Mouse (Mus musculus): ENCODE results near the gene Nwd2. TPM values are rescaled to one million over a fixed set of nuclear protein-coding genes. Genes with fewer than 3 reads are reported as not detected.

The Nwd2 gene
- total and polyA plus RNA-seq, 2 experiments from 2014 or later: 13.7 to 21.0 TPM

GRCm38 (mm10) chr5:63634636-63635035 is 14.3 kb upstream of the Nwd2 start:
- Histone ChIP-seq H3K4me3 (ENCODE audit: low read depth, low read length) (no peak overlapping the region), H3K27me3 (ENCODE audit: insufficient read depth, low read length) (no peaks in the 10 kb centered on the region), H3K9me3 (ENCODE audit: low read length) (no peaks in the 10 kb centered on the region), H3K36me3 (ENCODE audit: insufficient read depth, low read length) (no peaks in the 10 kb centered on the region), H3K27ac (ENCODE audit: low read depth, low read length) (no peak overlapping the region), H3K4me1 (ENCODE audit: insufficient read depth, low read length) (no peaks in the 10 kb centered on the region), H3K9ac (replicated peaks; ENCODE audit: low read length, poor library complexity, severe bottlenecking) (no peak overlapping the region), H3K4me2 (ENCODE audit: low read depth, low read length, poor library complexity, severe bottlenecking) (no peak overlapping the region)
- TF ChIP-seq CTCF (IDR thresholded peaks at IDR 0.05): no peak
- DNase-seq (ENCODE audit: low spot score) (peak; percentile 21), ATAC-seq (ENCODE audit: low FRiP score) (no peak)
- WGBS: 66% methylated on average over 2 of the region's 2 CpGs

GRCm38 (mm10) chr5:63648187-63648586 is 715 bp upstream of the Nwd2 start:
- Histone ChIP-seq H3K4me2 (ENCODE audit: low read depth, low read length, poor library complexity, severe bottlenecking) (no peak overlapping the region), H3K27me3 (ENCODE audit: insufficient read depth, low read length) (no peaks in the 10 kb centered on the region), H3K4me3 (ENCODE audit: low read depth, low read length) (no peak overlapping the region), H3K4me1 (ENCODE audit: insufficient read depth, low read length) (no peaks in the 10 kb centered on the region), H3K9me3 (ENCODE audit: low read length) (no peaks in the 10 kb centered on the region), H3K27ac (ENCODE audit: low read depth, low read length) (no peak overlapping the region), H3K36me3 (ENCODE audit: insufficient read depth, low read length) (no peaks in the 10 kb centered on the region), H3K9ac (replicated peaks; ENCODE audit: low read length, poor library complexity, severe bottlenecking) (no peak overlapping the region)
- ATAC-seq (ENCODE audit: low FRiP score) (0 out of 2 replicates have a peak, but pooled peaks have one; percentile 48), DNase-seq (ENCODE audit: low spot score) (peak; percentile 73)
- 39% methylated on average over 2 of the region's 2 CpGs for WGBS
- peak; percentile 74 for TF ChIP-seq CTCF (IDR thresholded peaks at IDR 0.05)

DNA sequence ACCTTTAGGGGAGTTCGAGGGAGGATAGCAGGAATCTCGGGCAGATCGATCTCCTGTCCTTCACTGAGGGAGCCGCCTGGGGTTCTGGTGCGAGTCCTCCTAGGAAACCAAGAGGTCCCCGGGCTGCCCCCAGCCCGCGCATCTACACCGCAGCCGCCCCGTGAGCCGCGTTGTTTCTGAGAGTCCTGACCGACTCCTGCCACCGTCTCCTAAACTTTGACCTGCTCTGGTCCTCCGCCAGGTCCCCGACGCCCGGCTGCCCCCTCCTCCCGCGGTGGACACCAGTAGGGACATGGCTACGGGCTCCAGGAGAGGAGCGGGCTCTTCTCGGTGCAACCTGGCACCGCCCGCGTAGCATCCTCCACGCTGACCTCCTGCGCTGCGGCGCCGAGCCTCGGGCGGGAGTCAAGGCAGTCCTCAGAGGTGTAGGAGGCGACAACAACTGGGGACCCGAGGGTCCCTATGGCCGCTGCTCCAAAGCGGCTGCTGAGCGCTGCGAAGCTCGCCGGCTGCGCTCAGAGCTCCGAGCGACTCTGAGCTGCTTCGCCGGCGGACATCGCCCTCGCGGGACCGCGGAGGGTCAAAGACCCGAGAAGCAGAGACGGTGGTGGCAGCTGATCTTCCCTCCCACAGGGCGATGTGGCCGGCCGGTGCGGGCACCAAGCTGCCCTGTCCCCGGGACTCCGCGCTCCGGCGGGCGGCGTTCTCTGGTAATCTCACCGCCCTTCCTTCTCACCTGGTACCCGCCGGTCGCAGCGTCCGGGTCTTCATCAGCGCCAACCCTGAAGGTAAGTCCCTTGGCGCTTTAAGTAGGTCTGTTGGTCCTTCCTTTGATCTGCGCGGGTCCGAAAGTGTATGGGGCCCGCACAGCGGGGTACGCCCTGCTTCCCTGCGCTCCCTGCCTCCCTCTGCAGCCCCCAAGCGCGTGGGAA is 897 bp downstream of the Nwd2 start:
- Histone ChIP-seq H3K9ac (replicated peaks; ENCODE audit: low read length, poor library complexity, severe bottlenecking) (peak overlapping the region; percentile 59), H3K9me3 (ENCODE audit: low read length) (no peaks in the 10 kb centered on the region), H3K36me3 (ENCODE audit: insufficient read depth, low read length) (no peaks in the 10 kb centered on the region), H3K27me3 (ENCODE audit: insufficient read depth, low read length) (no peaks in the 10 kb centered on the region), H3K4me3 (ENCODE audit: low read depth, low read length) (peak overlapping the region; percentile 77), H3K27ac (ENCODE audit: low read depth, low read length) (no peak overlapping the region; the same call in 1 of the 2 replicates), H3K4me1 (ENCODE audit: insufficient read depth, low read length) (no peaks in the 10 kb centered on the region), H3K4me2 (ENCODE audit: low read depth, low read length, poor library complexity, severe bottlenecking) (peak overlapping the region; percentile 98)
- under 1% methylated on average over 75 of the region's 83 CpGs for WGBS
- ATAC-seq (ENCODE audit: low FRiP score): peak; percentile 69
- no peak for TF ChIP-seq CTCF (IDR thresholded peaks at IDR 0.05)
- peak; percentile 10 for DNase-seq (ENCODE audit: low spot score)

GRCm38 (mm10) chr5:63651813-63652212 is 2.9 kb downstream of the Nwd2 start:
- no peak overlapping the region for H3K9ac ChIP-seq (replicated peaks; ENCODE audit: low read length, poor library complexity, severe bottlenecking)
- no peak for TF ChIP-seq CTCF (IDR thresholded peaks at IDR 0.05)
- H3K27me3 ChIP-seq (ENCODE audit: insufficient read depth, low read length): no peaks in the 10 kb centered on the region
- DNase-seq (ENCODE audit: low spot score): no peak
- H3K9me3 ChIP-seq (ENCODE audit: low read length): no peaks in the 10 kb centered on the region
- no peaks in the 10 kb centered on the region for H3K4me1 ChIP-seq (ENCODE audit: insufficient read depth, low read length)
- H3K4me2 ChIP-seq (ENCODE audit: low read depth, low read length, poor library complexity, severe bottlenecking): peak overlapping the region; percentile 98; the same call in 1 of the 2 replicates
- ATAC-seq (ENCODE audit: low FRiP score): no peak
- H3K27ac ChIP-seq (ENCODE audit: low read depth, low read length): no peak overlapping the region
- peak overlapping the region; percentile 15; the same call in 1 of the 2 replicates for H3K4me3 ChIP-seq (ENCODE audit: low read depth, low read length)
- H3K36me3 ChIP-seq (ENCODE audit: insufficient read depth, low read length): no peaks in the 10 kb centered on the region

GRCm38 (mm10) chr5:63652705-63653104 is 3.8 kb downstream of the Nwd2 start:
- Histone ChIP-seq H3K9me3 (ENCODE audit: low read length) (no peaks in the 10 kb centered on the region), H3K36me3 (ENCODE audit: insufficient read depth, low read length) (no peaks in the 10 kb centered on the region), H3K27me3 (ENCODE audit: insufficient read depth, low read length) (no peaks in the 10 kb centered on the region), H3K9ac (replicated peaks; ENCODE audit: low read length, poor library complexity, severe bottlenecking) (no peak overlapping the region), H3K4me1 (ENCODE audit: insufficient read depth, low read length) (no peaks in the 10 kb centered on the region), H3K4me2 (ENCODE audit: low read depth, low read length, poor library complexity, severe bottlenecking) (peak overlapping the region; percentile 10; the same call in 1 of the 2 replicates), H3K27ac (ENCODE audit: low read depth, low read length) (no peak overlapping the region), H3K4me3 (ENCODE audit: low read depth, low read length) (no peak overlapping the region)
- DNase-seq (ENCODE audit: low spot score) (no peak), ATAC-seq (ENCODE audit: low FRiP score) (no peak)
- no peak for TF ChIP-seq CTCF (IDR thresholded peaks at IDR 0.05)
- WGBS: 84% methylated on average over 2 of the region's 2 CpGs

DNA sequence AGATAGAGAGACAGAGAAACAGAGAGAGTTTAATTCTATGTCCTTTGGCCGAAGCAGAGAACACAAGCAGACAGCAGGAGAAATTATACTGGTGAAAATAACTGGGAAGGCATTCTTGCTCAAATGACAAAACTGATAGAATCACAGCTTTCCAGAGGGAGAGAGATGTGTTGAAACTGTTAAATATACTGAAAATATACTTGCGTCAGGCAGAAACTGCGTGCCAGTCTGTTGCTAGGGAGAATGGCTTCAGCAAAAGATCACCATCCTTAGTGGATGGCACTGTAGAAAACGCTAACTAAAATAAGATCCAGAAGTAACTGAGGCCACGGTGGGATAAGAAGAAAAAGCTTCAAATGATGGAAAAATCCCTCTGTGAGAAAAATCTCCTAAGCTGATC is 18.0 kb downstream of the Nwd2 start:
- ATAC-seq (ENCODE audit: low FRiP score) (no peak), DNase-seq (ENCODE audit: low spot score) (no peak)
- WGBS: 85% methylated on average over 5 of the region's 5 CpGs

More for the DNA sequence above, 18.0 kb downstream of the Nwd2 start:
- Histone ChIP-seq H3K9me3 (ENCODE audit: low read length) (no peaks in the 10 kb centered on the region), H3K4me2 (ENCODE audit: low read depth, low read length, poor library complexity, severe bottlenecking) (no peak overlapping the region), H3K36me3 (ENCODE audit: insufficient read depth, low read length) (no peaks in the 10 kb centered on the region), H3K9ac (replicated peaks; ENCODE audit: low read length, poor library complexity, severe bottlenecking) (no peak overlapping the region), H3K27me3 (ENCODE audit: insufficient read depth, low read length) (no peaks in the 10 kb centered on the region), H3K27ac (ENCODE audit: low read depth, low read length) (no peak overlapping the region), H3K4me3 (ENCODE audit: low read depth, low read length) (no peak overlapping the region), H3K4me1 (ENCODE audit: insufficient read depth, low read length) (no peaks in the 10 kb centered on the region)
- no peak for TF ChIP-seq CTCF (IDR thresholded peaks at IDR 0.05)

Data from midbrain, postnatal 0 days (tissue).